Comparison of ENCODE assay signal across 10 mouse cellular contexts in genomic region chr11:106438524-106439177, GRCm38 (mm10). TPM values are rescaled to one million over a fixed set of nuclear protein-coding genes. Genes with fewer than 3 reads are reported as not detected.
A peak's percentile ranks its signal among the peaks of the same experiment; 100 is the strongest.
DNase-seq lines count a peak whose midpoint lies in the region; ATAC-seq and TF ChIP-seq lines count a peak whose summit lies in the region.
"Had no signal": no experiment of that assay in that cellular context is flagged by ENCODE, and none has a peak within 500 bp of the region (broad histone marks: within the 10 kb centered on the region; RNA-seq: fewer than 3 reads in every experiment).

No protein-coding gene starts in this region.

- peaks cover 10% of the 10 kb centered on the region for H3K4me1 ChIP-seq in heart, embryonic 11.5 days (ENCODE audit: control insufficient read depth, insufficient read depth, low read length)
- H3K4me1 ChIP-seq: embryonic facial prominence, embryonic 12.5 days had no signal

- H3K27me3 ChIP-seq in heart, embryonic 11.5 days (ENCODE audit: control insufficient read depth, insufficient read depth, low read length), result no peaks in the 10 kb centered on the region
- H3K27me3 ChIP-seq in myocyte (ENCODE audit: control insufficient read depth, insufficient read depth, insufficient read length), result no peaks in the 10 kb centered on the region
- H3K27me3 ChIP-seq: embryonic facial prominence, embryonic 12.5 days had no signal

- no peak overlapping the region for H3K9ac ChIP-seq in heart, embryonic 11.5 days (ENCODE audit: low read depth, low read length)
- H3K9ac ChIP-seq: embryonic facial prominence, embryonic 12.5 days had no signal

- no peak overlapping the region for H3ac ChIP-seq in myocyte (ENCODE audit: control insufficient read depth, insufficient read length)

- 22% methylated on average over 4 of the region's 4 CpGs for WGBS in heart, embryonic 11.5 days (ENCODE audit: insufficient replicate concordance)

- H3K4me3 ChIP-seq in heart, embryonic 11.5 days (ENCODE audit: low read depth, low read length), result no peak overlapping the region
- no peak overlapping the region for H3K4me3 ChIP-seq in myocyte
- H3K4me3 ChIP-seq: embryonic facial prominence, embryonic 12.5 days had no signal

- ATAC-seq in heart, embryonic 11.5 days (replicated peaks; ENCODE audit: insufficient number of reproducible peaks, low FRiP score, low TSS enrichment), result no peak
- ATAC-seq in erythroid progenitor cell, adult 5-6 weeks (replicated peaks; ENCODE audit: low FRiP score, poor library complexity, severe bottlenecking), result no peak
- ATAC-seq: intestine, embryonic 16.5 days had no signal

- H3K9me3 ChIP-seq in heart, embryonic 11.5 days (replicated peaks; ENCODE audit: control insufficient read depth, low read length), result no peaks in the 10 kb centered on the region
- H3K9me3 ChIP-seq: embryonic facial prominence, embryonic 12.5 days had no signal

- H3K36me3 ChIP-seq in heart, embryonic 11.5 days (ENCODE audit: control insufficient read depth, insufficient read depth, low read length), result no peaks in the 10 kb centered on the region
- H3K36me3 ChIP-seq in myocyte (ENCODE audit: control insufficient read depth, insufficient read depth), result peaks cover 15% of the 10 kb centered on the region
- H3K36me3 ChIP-seq: embryonic facial prominence, embryonic 12.5 days had no signal

- peaks cover 44% of the 10 kb centered on the region for H3K79me2 ChIP-seq in myocyte (ENCODE audit: control insufficient read depth, insufficient read depth)

- H3K27ac ChIP-seq in heart, embryonic 11.5 days (ENCODE audit: low read depth, low read length), result peak overlapping the region; percentile 51
- H3K27ac ChIP-seq: embryonic facial prominence, embryonic 12.5 days had no signal

- TF ChIP-seq POLR2A in myocyte (IDR thresholded peaks at IDR 0.05; ENCODE audit: insufficient read length, low read depth), result no peak

- no peak for DNase-seq in heart, adult 18-20 months
- peak; percentile 81 for DNase-seq in 416B (ENCODE audit: low read depth)
- peak; percentile 7 for DNase-seq in T-cell, adult 2 months (ENCODE audit: low spot score)
- no peak for DNase-seq in layer of hippocampus, adult 9-10 months (ENCODE audit: low spot score)
- DNase-seq in urinary bladder, postnatal 36 days (ENCODE audit: low spot score in 2 of 2), result no peak

- no peak overlapping the region for H3K4me2 ChIP-seq in heart, embryonic 11.5 days
- H3K4me2 ChIP-seq in myocyte (ENCODE audit: low read depth), result peak overlapping the region; percentile 30
- H3K4me2 ChIP-seq: embryonic facial prominence, embryonic 12.5 days had no signal

TF ChIP-seq in myocyte, 11 proteins besides CTCF, POLR2A, EP300 and RAD21:
- TF ChIP-seq CEBPB (IDR thresholded peaks at IDR 0.05; ENCODE audit: insufficient read depth, poor library complexity, severe bottlenecking) (peak; percentile 92), MAX (IDR thresholded peaks at IDR 0.05; ENCODE audit: low read depth) (peak; percentile 67), TCF3 (IDR thresholded peaks at IDR 0.05; ENCODE audit: insufficient read length, low read depth) (no peak)

RNA-seq across cellular contexts. Expression of gene Ern1, which starts 49.0 kb away (rescaled TPM):
- polyA plus RNA-seq in heart, embryonic 11.5 days (2014; fragmentation: Nextera tagmentation; extraction: Ambion mirVana), result 3.7 and 4.4 TPM in 2 replicates
- 10 to 100 TPM; 12.1 to 12.4 TPM for total RNA-seq in heart, adult 18-20 months (2021)
- polyA plus RNA-seq in myocyte (2012; fragmentation: generic; extraction: Trizol), result 20.4 TPM
- 8.8 and 11.9 TPM in 2 replicates for total RNA-seq in erythroid progenitor cell, adult 5-6 weeks (2015; ENCODE audit: low replicate concordance)
- 5.9 and 6.7 TPM in 2 replicates for total RNA-seq in erythroid progenitor cell, adult 5-6 weeks (2017; ENCODE audit: low replicate concordance)

RNA-seq across cellular contexts. Expression of gene Icam2, which starts 50.8 kb away (rescaled TPM):
- 73.2 and 76.2 TPM in 2 replicates for polyA plus RNA-seq in heart, embryonic 11.5 days (2014; fragmentation: Nextera tagmentation; extraction: Ambion mirVana)
- total RNA-seq in heart, adult 18-20 months (2021), result 10 to 100 TPM; 19.2 to 24.5 TPM
- polyA plus RNA-seq in myocyte (2012; fragmentation: generic; extraction: Trizol), result not detected
- total RNA-seq in erythroid progenitor cell, adult 5-6 weeks (2015; ENCODE audit: low replicate concordance), result 23.9 TPM in 1 of 2 replicates, not detected in the other
- total RNA-seq in erythroid progenitor cell, adult 5-6 weeks (2017; ENCODE audit: low replicate concordance), result 9.5 and 15.1 TPM in 2 replicates

Comparison
In these comparisons a context has a peak if more than half of its experiments do, and no peak if none do; other contexts are left out.
1. DNase-seq: peak in 416B (single experiment) and T-cell, adult 2 months (single experiment); none in heart, adult 18-20 months (0 of 2), layer of hippocampus, adult 9-10 months (single experiment) and urinary bladder, postnatal 36 days (0 of 2).